Mouse (Mus musculus) kidney, postnatal 0 days (tissue): Measurements from ENCODE around the gene Cdh22. TPM values are rescaled to one million over a fixed set of nuclear protein-coding genes. Genes with fewer than 3 reads are reported as not detected.

ENCODE experiments used
- ATAC-seq: fragments of 200-750 bp; cut with Nextera tagmentation; replicated peaks from 2 replicates; pipeline ENCODE4 v1.8.0; 2017; ENCODE audit warnings: low read depth, moderate number of reproducible peaks, moderate TSS enrichment, moderate library complexity; ENCODE audit not compliant: low FRiP score
- DNase-seq: peaks from one replicate; pipeline ENCODE4 v3.0.0-alpha.2; 2016; ENCODE audit warnings: low spot score
- H3K27ac ChIP-seq: fragments of 300-500 bp; sonication (generic); 2 replicates; pipeline ENCODE4 v1.5.1; 2014; ENCODE audit warnings: mild to moderate bottlenecking
- H3K27me3 ChIP-seq: fragments of 300-500 bp; sonication (generic); 2 replicates; pipeline ENCODE4 v1.6.1; 2014; ENCODE audit warnings: low read length, mixed read lengths; ENCODE audit not compliant: insufficient read depth
- H3K36me3 ChIP-seq: fragments of 300-500 bp; sonication (generic); 2 replicates; pipeline ENCODE4 v1.6.1; 2014; ENCODE audit warnings: low read length, mixed read lengths; ENCODE audit not compliant: insufficient read depth
- H3K4me1 ChIP-seq: fragments of 300-500 bp; sonication (generic); replicated peaks from 2 replicates; pipeline ENCODE4 v1.6.1; 2014; ENCODE audit warnings: antibody characterized with exemption, low read length, mixed read lengths; ENCODE audit not compliant: insufficient read depth
- H3K4me2 ChIP-seq: fragments of 300-500 bp; sonication (generic); 2 replicates; pipeline ENCODE4 v1.6.1; 2014; ENCODE audit warnings: mild to moderate bottlenecking, low read length, moderate library complexity, mixed read lengths
- H3K4me3 ChIP-seq: fragments of 300-500 bp; sonication (generic); replicated peaks from 2 replicates; pipeline ENCODE4 v1.5.1; 2014; ENCODE audit warnings: low read depth, low read length
- H3K9ac ChIP-seq: fragments of 300-500 bp; sonication (generic); 2 replicates; pipeline ENCODE4 v1.6.1; 2014; ENCODE audit warnings: low read depth, low read length
- H3K9me3 ChIP-seq: fragments of 300-500 bp; sonication (generic); replicated peaks from 2 replicates; pipeline ENCODE4 v1.6.1; 2016; ENCODE audit warnings: low read length, inconsistent platforms, mixed read lengths
- CTCF ChIP-seq: IDR thresholded peaks from 2 replicates; pipeline ENCODE4 v1.5.1; 2016; ENCODE audit warnings: antibody characterized with exemption, low read depth, mild to moderate bottlenecking, moderate library complexity
- WGBS: fragments of 180-500 bp; shearing (Covaris S2); extraction: QIAGEN DNeasy Blood & Tissue Kit; methylation state at CpG from one replicate; pipeline ENCODE4 v1.1.7; 2014; 5-methylcytosine and 5-hydroxymethylcytosine counted together
- polyA plus RNA-seq: library from polyadenylated mRNA; unstranded; fragments of >200 nt; fragmentation: Nextera tagmentation; extraction: Ambion mirVana; gene quantifications from 2 replicates; pipeline ENCODE4 v1.2.1, GENCODE M21; 2015

Gene Cdh22
- polyA plus RNA-seq, 1 experiment from 2014 or later = 1.6 TPM

GRCm38 (mm10) chr2:165129189-165129588 lies 105.5 kb downstream of the Cdh22 start:
- Histone ChIP-seq H3K9ac (no peak overlapping the region), H3K27ac (no peak overlapping the region), H3K27me3 (no peaks in the 10 kb centered on the region), H3K4me1 (no peaks in the 10 kb centered on the region; the same call in 1 of the 2 replicates), H3K4me3 (no peak overlapping the region), H3K9me3 (no peaks in the 10 kb centered on the region), H3K36me3 (no peaks in the 10 kb centered on the region), H3K4me2 (no peak overlapping the region)
- no peak for TF ChIP-seq CTCF
- no peak for ATAC-seq
- 31% methylated on average over 4 of the region's 4 CpGs for WGBS
- DNase-seq = peak; percentile 44

DNA sequence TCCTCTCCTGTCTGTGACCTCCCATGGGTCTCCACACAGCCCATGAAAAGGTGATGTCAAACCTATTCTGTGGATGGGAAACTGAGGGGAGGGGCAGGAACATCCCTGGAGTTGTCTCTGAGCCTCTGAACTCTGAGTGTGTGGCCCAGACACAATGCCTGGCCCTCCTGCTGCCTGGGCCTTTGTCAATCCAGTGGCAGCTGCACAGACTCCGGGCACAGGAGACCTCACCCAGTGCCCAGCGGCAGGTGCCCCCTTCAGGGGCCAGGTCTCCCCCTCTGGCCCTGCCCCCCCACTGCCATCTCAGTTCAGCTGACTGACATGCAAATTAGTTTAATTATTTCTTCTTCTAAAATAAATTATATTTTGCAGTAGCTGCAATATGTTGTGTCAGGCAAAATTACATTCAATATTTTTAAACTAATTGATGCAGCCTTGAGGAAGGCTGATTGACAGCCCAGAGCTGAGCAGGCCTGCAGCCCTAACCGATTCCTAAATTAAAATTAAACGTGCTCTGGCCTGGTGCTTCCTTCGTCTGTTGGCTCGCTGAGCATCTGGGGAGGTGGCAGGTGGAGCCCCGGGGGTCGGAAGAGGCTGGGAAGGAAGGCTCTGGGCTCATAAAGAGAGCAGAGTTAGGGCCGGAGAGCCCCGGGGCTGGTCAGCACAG lies 107.6 kb downstream of the Cdh22 start:
- H3K36me3 ChIP-seq = no peaks in the 10 kb centered on the region
- no peaks in the 10 kb centered on the region for H3K4me1 ChIP-seq
- ATAC-seq (no peak), DNase-seq (no peak)
- H3K4me3 ChIP-seq = no peak overlapping the region
- 44% methylated on average over 10 of the region's 10 CpGs for WGBS
- H3K4me2 ChIP-seq = no peak overlapping the region
- no peak overlapping the region for H3K27ac ChIP-seq
- H3K27me3 ChIP-seq = no peaks in the 10 kb centered on the region
- TF ChIP-seq CTCF = no peak
- no peak overlapping the region for H3K9ac ChIP-seq
- H3K9me3 ChIP-seq = no peaks in the 10 kb centered on the region

DNA sequence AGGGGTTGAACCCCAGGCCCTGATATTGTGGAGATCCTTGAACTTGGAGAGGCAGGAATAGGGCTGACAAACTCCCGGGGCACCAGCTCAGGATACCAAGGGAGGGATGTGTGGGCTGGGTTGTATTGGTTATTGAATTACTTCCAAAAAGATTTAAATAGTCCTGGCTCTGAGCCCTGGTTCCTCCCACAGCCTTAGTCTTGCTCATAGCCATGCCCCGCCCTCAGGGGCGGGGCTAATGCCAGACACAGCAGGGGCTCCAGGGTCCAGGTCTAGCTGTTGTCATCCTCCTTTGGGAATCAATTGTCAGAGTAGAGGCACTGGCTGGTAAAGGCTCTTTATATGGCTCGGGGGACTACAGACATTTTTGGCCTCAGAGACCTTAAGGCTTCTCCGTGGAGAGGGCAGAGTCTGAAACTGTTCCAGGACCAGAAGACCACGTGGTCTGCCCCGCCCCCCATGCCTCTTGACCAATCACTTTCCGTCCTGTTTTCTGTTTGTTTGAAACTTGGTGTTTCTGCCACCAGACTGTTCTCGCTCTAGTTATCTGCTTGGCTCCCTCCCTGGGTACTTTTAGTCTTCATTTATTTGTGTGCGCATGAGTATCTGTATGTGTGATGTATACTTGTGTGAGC lies 113.3 kb downstream of the Cdh22 start:
- no peak overlapping the region for H3K4me2 ChIP-seq
- ATAC-seq (peak; percentile 60), DNase-seq (peak; percentile 73)
- H3K9ac ChIP-seq = no peak overlapping the region
- no peak overlapping the region for H3K4me3 ChIP-seq
- no peaks in the 10 kb centered on the region for H3K36me3 ChIP-seq
- no peaks in the 10 kb centered on the region for H3K9me3 ChIP-seq
- 29% methylated on average over 10 of the region's 10 CpGs for WGBS
- H3K27me3 ChIP-seq = 0 out of 2 replicates have a peak, but pooled peaks cover 11% of the 10 kb centered on the region
- TF ChIP-seq CTCF = no peak
- H3K27ac ChIP-seq = no peak overlapping the region
- no peaks in the 10 kb centered on the region for H3K4me1 ChIP-seq

- TF ChIP-seq CTCF = no peak
- 55% methylated on average over 9 of the region's 9 CpGs for WGBS
- Histone ChIP-seq H3K4me3 (no peak overlapping the region), H3K27me3 (peaks cover 12% of the 10 kb centered on the region; the same call in 1 of the 2 replicates), H3K4me1 (no peaks in the 10 kb centered on the region), H3K27ac (no peak overlapping the region), H3K4me2 (no peak overlapping the region), H3K36me3 (no peaks in the 10 kb centered on the region), H3K9ac (no peak overlapping the region), H3K9me3 (no peaks in the 10 kb centered on the region)
- no peak for ATAC-seq
- no peak for DNase-seq
These were observed 113.9 kb downstream of the Cdh22 start for GRCm38 (mm10) chr2:165120765-165121164.

DNA sequence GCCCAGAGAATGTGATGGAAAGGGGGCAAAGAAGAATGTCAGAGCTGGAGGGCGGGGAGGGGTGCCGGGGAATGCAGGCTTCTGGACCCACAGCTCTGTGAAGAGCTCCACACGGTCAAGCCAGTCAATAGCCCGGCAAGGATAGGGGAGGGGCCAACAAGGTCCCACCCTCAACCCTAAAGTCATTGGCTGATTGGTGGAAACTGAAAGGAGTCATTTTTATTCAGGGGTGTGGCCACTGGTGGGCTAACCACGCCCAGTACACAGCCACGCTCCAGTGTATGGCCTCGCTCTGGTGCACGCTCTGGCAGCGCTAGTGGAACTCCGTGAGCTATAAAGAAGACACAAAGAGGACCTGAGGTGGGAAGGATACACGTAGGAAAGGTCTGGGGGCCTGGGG lies 120.9 kb downstream of the Cdh22 start:
- peaks cover 76% of the 10 kb centered on the region for H3K27me3 ChIP-seq
- DNase-seq = peak; percentile 80
- no peak overlapping the region for H3K9ac ChIP-seq
- no peak overlapping the region for H3K27ac ChIP-seq
- no peaks in the 10 kb centered on the region for H3K4me1 ChIP-seq
- 15% methylated on average over 11 of the region's 11 CpGs for WGBS
- no peaks in the 10 kb centered on the region for H3K9me3 ChIP-seq
- no peaks in the 10 kb centered on the region for H3K36me3 ChIP-seq
- no peak overlapping the region for H3K4me3 ChIP-seq
- peak; percentile 73 for ATAC-seq
- no peak overlapping the region for H3K4me2 ChIP-seq
- TF ChIP-seq CTCF = no peak

- whole genome bisulfite sequencing = 0% methylated on average over 52 of the region's 54 CpGs
- Histone ChIP-seq H3K9me3 (no peaks in the 10 kb centered on the region), H3K36me3 (no peaks in the 10 kb centered on the region), H3K9ac (no peak overlapping the region), H3K4me2 (no peak overlapping the region), H3K4me3 (no peak overlapping the region), H3K27me3 (peaks cover 76% of the 10 kb centered on the region), H3K4me1 (no peaks in the 10 kb centered on the region), H3K27ac (no peak overlapping the region)
- ATAC-seq = peak; percentile 63
- peak; percentile 81 for TF ChIP-seq CTCF
- peak; percentile 92 for DNase-seq
These were observed 122.5 kb downstream of the Cdh22 start for GRCm38 (mm10) chr2:165112149-165112548.
